Mouse (Mus musculus) layer of hippocampus, postnatal 14 days (tissue): ENCODE measurements around the gene Hist1h4a. TPM values are rescaled to one million over a fixed set of nuclear protein-coding genes. Genes with fewer than 3 reads are reported as not detected.
A peak's percentile ranks its signal among the peaks of the same experiment; 100 is the strongest.
"Not testable (repeated sequence)": the region's sequence is repeated elsewhere in the genome, so short reads cannot be mapped to it uniquely, and the experiment has no call there.

Source experiments
- DNase-seq, 2 experiments: peaks; one replicate each; pipeline ENCODE4 v3.0.0; 2021 to 2022; ENCODE audit warnings: low spot score in 2 of 2, mixed read lengths in 1 of 2
- total RNA-seq, 2 experiments: library from RNA; stranded (reverse); gene quantifications; 2 replicates each; pipeline ENCODE4 v1.2.3; 2021

Gene Hist1h4a
- total RNA-seq, 2 experiments from 2014 or later: 51.4 to 65.1 TPM

DNA sequence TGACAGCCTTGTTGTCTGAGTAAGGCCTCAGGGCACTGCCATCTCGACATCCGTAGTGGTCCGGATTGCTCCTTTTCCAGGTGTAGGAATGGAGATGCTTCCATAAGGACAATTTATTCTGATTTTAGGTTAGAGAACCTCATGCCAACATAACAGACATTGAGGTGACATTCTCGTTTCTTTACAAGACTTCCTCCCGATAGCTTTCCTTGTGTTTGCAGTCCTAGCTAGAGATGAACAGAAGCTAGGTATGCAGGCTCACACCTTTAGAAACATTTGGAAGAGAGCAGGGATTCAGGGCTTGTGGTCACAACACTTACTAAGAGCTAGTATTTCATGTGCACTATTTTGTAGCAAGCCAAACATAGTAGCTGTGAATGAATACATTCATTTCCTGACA, 17.8 kb downstream of the Hist1h4a start:
- no peak for DNase-seq

DNA sequence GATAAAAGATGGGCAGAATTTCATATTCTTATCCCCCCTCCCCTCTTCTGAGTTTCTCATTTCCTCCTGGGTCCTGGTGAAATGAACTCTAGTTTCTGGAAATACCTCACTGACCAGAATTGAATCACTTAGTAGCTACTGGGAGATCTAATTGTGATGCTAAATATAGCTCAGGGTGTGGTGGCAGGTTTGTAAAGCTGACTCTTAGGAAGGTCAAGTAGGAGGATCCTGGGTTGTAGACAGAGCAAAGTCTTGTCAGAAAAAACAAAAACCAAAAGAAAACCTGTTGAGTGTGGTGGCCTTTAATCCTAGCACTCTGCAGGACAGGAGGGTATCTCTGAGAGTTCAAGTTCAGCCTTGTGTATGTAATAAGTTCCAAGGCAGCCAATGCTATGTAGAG, 19.0 kb downstream of the Hist1h4a start:
- DNase-seq: no peak

DNA sequence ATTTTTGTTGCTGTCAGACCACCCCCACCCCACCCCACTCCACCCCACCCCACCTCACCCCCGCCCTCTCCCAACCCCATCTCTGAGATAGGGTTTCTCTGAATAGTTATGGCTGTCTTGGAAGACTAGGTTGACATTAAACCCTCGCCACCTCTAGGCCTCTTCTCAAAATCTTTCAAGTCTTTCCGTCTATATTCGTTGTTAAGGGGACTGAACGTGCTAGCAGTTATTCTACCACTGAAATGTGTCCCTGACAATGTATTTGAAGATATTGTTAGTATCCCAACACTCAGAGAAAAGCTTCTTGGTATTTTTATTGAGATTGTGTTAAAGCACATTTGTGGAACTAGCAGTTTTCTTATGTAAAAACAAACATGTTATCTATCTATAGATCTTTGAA, 20.1 kb downstream of the Hist1h4a start:
- no peak for DNase-seq

DNA sequence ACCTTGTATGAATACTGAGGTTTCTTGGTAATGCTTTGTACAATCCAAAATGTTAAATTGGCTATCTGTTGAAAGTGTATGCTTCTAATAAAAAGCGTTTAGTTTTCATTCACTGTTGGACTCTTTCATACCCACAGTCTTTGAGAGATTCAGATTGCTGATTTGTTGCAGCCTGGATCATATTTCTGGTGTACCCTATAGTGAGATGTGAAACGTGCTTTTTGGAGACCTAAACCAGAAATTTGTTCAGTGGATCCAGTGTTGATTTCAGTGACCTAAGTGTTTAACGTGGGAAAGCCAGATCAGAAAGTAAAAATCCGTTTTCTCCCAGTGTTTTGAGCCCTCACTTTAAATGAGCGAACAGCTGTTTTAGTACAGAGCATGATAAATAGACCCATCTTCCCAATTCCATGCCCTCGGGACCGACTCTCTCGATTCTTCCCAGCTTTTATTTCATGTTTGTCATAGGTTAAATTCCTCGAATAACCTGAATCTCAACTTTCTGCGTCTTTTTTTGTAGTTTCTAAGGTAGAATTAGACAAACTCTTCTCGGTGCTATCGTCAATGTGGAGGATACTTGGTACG, 20.7 kb downstream of the Hist1h4a start:
- no peak for DNase-seq

DNA sequence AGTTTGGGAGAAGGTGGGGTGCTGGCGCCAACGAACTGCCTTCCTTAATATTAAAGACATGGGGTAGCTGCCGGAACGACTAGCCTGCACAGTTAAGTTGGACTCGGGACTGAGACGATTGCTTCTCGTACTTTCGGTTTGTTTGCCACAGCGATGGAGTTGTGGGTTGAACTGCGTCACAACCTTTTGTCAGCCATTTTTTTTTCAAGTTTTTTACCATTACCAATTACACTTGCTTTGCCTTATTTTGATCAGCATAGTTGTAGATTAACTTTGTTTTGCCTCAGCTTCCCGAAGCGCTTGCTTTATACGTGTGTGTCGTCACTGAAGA, 21.1 kb downstream of the Hist1h4a start:
- no peak for DNase-seq

DNA sequence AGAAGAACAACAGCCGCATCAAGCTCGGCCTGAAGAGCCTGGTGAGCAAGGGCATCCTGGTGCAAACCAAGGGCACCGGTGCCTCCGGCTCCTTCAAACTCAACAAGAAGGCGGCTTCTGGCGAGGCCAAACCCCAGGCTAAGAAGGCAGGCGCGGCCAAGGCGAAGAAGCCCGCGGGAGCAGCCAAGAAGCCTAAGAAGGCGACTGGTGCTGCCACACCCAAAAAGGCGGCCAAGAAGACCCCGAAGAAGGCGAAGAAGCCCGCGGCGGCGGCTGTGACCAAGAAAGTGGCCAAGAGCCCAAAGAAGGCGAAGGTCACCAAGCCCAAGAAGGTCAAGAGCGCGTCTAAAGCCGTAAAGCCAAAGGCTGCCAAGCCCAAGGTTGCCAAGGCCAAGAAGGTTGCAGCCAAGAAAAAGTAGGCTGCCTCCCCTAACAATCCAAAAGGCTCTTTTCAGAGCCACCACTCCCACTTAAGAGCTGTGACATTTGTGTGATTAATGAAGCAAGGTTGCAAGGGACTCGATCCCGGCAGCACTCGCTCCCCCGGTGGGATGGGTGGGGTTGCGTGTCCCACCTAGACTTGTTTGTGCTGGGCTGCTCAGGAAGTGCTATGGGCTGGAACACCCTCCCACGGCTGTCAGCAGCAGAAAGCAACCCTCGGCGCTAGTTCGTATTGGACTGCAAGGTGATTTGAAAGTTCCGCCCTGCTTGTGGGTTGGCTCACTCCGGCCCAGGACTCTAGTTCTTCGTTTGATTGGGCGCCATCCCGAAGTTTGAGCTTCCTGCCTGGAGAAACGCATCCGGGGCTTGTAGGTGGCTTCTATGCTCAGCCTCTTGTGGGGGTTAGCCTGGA, 21.7 kb downstream of the Hist1h4a start:
- DNase-seq: peak; percentile 90 to 97

DNA sequence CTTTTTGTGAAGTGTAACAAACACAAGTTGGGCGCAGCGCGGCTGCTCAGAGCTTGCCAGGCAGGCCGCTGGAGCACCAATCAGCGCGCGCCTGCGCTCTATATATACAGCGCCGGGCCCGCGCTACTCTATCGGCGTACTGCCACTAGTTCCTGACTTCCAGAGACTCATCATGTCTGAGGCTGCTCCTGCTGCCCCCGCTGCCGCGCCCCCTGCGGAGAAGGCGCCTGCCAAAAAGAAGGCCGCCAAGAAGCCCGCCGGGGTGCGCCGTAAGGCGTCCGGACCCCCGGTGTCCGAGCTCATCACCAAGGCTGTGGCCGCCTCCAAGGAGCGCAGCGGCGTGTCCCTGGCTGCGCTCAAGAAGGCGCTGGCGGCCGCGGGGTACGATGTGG, 22.4 kb downstream of the Hist1h4a start, which contains the start of gene Hist1h1c:
Gene Hist1h1c (plus strand): TSS at position 132 of the 392 bp plus-strand sequence.
- peak; percentile 88 for DNase-seq

DNA sequence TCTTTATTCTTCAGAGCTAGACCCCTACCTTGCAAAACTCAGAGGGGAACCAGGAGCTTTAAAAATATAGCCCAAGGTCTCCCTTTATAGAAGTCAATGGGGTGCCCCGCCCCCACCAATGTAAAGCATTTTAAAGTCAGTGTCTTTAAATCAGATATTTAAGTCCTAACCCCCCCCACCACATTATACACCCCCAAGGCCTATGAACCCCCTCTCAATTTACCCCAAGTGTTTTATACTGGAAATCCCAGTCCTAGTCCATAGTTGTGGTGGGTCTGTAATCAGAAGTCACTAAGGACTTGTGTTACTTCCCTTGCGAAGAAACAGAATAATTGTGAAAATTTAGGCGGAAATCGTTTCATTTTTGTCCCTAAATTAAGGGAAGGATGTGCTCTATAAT, 23.0 kb downstream of the Hist1h4a start:
- DNase-seq: no peak

DNA sequence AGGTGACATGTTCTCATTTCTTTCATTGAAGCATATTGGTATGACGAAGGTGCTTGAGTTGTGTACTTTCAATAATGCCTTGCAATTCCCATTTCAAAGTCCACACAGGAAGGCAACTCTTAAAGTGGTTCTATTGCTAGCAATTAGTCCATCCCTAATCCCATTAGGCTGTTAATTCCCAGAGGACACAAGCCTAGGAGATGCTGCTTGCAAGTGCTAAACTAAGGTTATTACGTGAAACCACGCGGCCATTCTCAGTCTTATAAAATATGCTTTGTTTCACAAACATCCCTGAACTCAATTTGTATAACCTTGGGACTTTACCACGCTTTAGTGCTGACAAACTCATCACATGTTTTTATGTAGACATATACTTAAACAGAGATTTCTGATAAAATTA, 23.9 kb downstream of the Hist1h4a start:
- no peak for DNase-seq

DNA sequence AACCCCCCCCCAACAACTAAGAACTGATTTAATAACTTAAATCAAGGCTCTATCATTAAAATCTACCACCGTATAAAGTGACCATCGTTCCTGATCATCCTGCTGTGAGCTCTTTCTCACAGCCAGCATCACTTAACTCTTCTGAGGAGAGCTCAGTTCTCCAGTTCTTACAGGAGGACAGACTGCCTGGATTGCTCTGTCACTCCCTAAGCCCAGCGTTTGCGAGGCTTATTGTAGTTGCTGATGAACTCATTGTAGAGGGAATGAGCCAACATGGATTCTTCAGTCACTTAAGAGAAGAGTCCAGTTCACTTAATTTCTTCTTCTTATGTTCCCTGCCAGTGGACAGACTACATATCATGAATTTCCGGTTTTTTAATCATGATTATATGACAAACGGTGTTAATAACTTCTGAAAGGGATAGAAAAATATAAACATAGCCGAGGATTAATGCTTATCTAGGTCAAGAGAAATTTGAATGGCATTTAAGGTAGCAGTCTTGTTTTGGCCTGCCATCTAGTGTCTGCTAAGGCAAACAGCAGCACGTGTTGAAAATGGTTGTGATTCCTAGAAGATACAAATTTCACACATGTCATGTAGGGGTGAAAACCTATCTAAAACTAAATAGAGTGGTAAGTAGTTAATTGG, 28.8 kb downstream of the Hist1h4a start:
- no peak for DNase-seq

DNA sequence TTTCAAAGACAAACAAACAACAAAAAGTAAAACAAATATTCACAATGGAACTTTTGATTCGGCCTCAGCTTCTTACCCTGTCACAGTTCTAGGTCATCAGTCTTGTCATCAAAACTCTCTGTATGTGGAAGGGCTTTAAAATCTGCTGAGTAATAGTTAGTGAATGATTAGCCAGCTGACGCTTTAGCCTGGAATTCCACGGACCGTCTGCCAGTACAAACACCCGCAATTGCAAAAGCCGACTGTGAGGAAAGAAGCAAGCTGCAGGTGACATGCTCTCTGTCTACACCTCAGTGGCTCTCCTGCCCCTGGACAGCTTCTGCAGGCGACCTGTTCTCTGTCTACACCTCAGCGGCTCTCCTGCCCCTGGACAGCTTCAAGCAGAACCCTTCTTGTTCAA, 30.6 kb downstream of the Hist1h4a start:
- DNase-seq: no peak

DNA sequence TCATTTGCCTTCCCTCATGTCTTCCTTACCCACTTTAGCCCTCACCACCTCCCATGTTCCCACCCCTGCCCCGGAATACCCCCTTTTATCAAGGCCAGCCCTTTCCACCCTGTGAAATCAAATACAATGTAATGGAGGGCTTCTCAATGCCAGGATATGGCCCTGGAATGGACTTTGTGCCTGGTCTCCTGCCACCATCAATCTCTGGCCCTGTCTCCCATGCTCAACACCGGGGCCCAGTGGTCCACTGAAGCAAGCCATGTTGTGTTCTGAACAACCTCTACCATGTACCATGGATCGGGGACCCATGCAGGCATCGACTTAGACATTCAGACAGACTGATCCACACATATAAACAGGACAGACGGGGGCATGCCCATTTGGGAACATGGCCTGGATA, 31.3 kb downstream of the Hist1h4a start:
- DNase-seq: no peak

DNA sequence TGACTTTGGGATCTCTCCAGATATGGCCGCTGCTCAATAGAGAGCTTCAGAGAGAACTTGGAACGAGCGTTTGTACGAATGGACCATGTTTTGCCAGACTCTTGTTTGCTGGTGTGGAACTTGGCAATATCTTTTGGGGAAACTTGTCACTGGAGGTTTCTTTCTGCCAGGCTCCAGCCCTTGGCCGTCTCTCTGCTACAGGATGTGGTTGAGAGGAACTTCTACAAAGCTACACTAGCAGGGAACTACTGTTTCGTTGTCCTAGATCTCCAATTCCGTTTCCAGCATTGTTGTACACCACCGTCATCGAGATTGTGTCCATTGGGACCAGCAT, 31.9 kb downstream of the Hist1h4a start:
- DNase-seq: no peak

DNA sequence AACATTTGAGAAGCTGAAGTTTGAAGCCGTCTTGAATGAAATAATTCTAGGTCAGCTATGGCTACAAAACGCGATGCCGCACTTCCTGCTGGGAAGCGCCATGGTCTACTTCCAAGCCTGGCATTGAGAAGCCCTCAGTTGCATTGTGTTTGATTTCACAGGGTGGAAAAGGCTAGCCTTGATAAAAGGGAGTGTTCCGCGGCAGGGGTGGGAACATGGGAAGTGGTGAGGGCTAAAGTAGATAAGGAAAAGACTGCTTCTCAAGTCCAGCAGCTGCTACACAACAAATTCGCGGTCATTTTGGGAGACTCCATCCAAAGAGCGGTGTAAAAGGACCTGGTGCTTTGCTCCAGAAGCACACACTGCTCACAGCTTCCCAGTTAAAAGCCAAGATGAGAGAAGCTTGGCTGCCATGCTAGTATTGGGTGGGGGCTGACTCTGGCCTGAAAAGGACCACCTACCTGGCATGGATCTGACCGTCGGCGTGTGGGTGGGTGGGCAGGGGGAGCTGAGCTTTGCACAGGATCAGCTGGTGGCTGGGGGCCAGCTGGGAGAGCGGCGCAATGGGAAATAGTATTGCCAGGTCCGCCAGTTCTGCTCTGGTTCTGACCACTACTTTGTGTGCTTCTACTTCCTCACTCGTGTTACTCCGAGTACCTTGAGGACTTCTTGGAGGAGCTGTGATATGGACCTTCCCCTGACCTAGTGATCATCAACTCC, 32.4 kb downstream of the Hist1h4a start:
- DNase-seq: no peak

DNA sequence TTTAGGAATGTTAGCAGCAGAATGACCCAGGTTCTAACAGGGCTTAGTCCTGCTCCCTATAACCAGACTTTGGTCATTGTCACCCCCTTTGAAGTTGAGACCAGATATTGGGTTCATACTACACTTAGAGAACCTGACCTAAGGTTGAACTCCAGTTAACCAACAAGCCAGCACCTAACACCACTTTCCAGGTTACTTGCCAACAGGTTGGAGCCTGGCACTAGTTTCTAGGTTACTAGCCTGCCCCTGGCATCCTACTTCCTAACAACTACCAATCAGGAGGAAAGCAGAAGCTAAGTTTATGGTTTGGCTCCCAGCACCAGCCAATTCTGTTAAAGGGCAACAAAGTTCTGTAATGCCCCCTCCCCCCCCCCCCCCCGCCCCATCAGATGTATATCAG, 35.8 kb downstream of the Hist1h4a start:
- no peak for DNase-seq

DNA sequence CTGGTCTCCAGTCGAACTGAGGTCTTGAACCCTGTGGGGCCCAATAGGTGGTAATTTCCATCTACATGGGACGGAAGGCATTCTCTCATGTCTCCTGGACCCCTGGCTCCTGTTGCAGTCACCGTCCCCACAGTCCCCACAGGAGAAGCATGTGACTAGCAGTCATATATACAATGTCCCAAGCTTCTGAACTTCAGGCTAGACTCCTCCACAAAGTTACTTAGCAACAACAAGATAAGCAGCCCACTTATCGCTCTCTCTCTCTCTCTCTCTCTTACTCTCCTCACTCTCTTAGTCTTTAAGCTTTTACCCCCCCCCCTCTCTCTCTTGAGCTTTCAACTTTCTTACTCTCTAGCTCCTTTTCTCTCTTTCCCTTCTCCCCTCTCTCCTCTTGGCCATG, 36.8 kb downstream of the Hist1h4a start:
- no peak for DNase-seq

DNA sequence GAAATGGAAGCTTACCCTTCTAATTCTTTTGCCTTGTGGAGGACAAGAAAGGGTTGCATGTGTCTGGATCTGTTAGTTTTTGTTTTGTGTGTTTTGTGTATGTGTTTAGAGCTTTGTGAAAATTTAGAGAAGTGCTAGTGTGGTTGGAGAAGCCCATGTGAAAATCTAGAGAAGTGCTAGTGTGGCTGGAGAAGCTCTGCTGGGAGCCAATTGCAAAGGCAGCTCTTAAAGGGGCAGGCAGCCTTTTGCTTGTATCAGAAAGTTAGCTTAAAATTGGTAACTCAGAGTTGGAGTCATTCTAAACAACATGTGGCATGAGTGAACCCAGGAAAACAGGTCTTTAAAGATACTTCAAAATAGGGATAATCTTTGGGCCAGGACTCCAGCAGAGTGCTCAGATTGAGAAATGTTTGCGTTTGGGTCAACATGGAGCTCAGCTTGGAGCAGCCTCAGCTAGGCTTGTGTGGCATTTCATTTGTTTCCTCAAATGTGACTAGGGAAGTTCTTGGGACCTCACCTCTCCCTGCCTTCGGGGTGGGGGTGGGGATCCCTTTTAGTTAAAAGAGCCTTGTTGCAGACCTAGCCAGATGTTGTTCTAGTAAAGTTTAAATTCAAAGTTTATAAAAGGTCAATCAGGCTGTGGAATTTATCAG, 43.3 kb downstream of the Hist1h4a start:
- DNase-seq: not testable (repeated sequence)

DNA sequence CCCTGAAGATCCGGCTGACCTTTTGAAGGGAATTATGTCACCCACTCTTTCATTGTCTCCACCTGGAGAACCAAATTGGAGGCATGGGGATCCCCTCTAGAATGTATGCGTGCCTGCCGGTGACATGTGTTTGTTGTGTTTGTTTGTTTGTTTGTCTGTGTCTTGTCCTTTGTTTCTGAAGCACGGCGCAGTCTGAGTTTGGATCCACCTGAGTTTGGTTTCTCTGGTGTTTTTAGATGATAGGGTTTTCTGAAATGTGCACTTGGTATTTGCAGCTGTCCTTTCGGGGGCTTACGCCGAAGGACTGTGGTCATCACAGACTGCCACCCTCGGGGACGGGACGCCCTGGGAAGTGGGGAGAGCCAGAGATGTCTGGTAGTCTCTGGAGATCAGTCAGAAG, 43.9 kb downstream of the Hist1h4a start:
- DNase-seq: no peak

DNA sequence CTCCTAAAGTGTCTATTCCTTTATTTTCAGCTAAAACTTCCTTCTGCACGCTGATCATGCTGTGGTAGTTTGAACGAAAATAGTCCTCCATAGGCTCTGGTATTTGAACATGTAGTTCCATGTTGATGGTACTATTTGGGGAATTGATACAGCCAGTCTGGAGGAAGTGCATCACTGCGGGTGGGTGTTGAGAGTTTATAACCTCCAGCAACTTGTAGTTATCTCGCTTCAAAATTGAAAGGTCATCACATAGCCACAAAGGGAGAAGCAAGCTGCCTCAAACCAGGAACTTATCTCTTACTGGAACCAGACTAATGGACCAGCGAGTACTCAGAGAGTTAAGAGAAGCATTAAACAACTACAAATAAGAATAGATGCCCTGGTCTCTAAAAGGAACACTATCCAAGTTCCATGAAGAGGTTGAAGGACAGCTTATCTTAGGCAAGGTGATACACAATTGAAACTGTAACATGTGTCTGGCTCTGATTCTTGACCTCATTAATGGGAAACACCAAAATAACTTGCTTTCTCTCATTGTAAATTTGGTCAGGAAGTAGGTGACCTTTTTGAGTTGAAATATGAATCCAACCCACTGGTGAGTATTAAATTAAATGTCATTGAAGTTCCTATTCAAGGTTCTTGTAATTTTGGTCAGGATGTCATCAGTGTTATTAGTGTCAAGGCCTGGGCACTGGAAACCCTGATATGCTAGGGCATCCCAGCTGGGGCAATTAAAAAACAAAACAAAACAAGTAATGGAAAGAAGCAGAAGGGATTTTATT, 44.6 kb downstream of the Hist1h4a start:
- no peak for DNase-seq
